Mouse (Mus musculus): ENCODE results near the gene E2f2. TPM values are rescaled to one million over a fixed set of nuclear protein-coding genes. Genes with fewer than 3 reads are reported as not detected.

The E2f2 gene
- total RNA-seq, 4 experiments from 2014 or later, result 2.6 to 3.6 (median 2.7) TPM

GRCm38 (mm10) chr4:136144927-136145292 is 27.3 kb upstream of the E2f2 start:
- DNase-seq, result no peak

- DNase-seq, result no peak
Measured at GRCm38 (mm10) chr4:136145362-136145885, 26.8 kb upstream of the E2f2 start.

GRCm38 (mm10) chr4:136145991-136146711 is 26.0 kb upstream of the E2f2 start:
- no peak for DNase-seq

- no peak for DNase-seq
Measured at GRCm38 (mm10) chr4:136146712-136147154, 25.5 kb upstream of the E2f2 start.

GRCm38 (mm10) chr4:136147436-136148135 is 24.6 kb upstream of the E2f2 start:
- peak; percentile 76 for DNase-seq

GRCm38 (mm10) chr4:136148342-136149044 is 23.7 kb upstream of the E2f2 start:
- no peak for DNase-seq

DNA sequence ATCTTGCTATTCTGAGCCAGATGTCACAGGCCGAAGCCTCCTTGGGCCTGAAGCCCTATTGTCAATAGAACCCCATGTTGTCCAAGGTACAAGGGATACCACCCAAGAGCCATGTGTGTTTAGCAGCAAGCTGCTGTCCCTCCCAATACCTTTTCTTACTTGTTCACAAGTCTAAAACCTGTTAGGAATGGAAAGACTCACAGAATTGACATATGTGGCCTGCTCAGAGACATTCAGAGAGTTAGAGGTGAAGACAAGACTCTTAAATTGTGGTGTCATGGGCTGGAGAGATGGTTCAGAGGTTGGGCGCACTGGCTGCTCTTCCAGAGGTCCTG is 23.2 kb upstream of the E2f2 start:
- DNase-seq, result no peak

- DNase-seq, result no peak
Measured at GRCm38 (mm10) chr4:136149734-136150133, 22.5 kb upstream of the E2f2 start.

DNA sequence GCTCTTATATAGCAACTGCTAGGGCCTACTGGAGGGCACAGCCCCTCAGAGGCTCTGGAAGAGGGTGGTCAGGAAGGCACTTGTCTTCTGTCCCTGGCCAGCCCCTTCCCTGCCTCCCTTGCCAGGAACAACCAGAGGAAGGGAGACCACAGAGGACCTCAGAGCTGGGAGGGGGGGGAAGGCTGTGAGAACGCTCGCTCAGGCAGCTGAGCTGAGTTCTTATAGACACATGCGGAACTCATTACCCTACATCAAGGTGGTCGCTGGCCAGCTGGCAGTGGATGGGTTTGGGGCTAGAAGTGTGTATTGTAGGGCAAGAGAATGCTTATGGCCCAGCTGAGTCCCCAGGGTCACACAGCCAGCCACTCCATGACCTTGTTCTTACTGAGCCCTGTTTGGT is 21.6 kb upstream of the E2f2 start:
- DNase-seq, result no peak

DNA sequence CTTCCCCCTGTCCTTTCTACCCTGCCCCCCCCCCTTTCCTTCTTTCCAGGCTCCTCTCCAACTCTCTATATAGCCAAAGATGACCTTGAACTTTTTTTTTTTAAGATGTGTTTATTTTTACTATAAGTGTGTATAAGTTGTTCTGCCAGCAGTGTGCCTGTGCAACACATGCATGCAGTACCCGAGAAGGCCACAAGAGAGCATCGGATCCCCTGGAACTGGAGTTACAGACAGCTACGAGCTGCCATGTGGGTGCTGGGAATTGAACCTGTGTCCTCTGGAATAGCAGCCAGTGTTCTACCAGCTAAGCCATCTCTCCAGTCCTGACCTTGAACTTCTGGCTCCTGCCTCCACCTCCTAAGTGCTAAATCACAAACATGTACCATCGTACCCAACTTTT is 19.4 kb upstream of the E2f2 start:
- DNase-seq, result no peak

GRCm38 (mm10) chr4:136154462-136154861 is 17.7 kb upstream of the E2f2 start:
- no peak for DNase-seq

GRCm38 (mm10) chr4:136158498-136158897 is 13.7 kb upstream of the E2f2 start:
- DNase-seq, result no peak

- no peak for DNase-seq
Measured at GRCm38 (mm10) chr4:136159802-136160397, 12.3 kb upstream of the E2f2 start.

DNA sequence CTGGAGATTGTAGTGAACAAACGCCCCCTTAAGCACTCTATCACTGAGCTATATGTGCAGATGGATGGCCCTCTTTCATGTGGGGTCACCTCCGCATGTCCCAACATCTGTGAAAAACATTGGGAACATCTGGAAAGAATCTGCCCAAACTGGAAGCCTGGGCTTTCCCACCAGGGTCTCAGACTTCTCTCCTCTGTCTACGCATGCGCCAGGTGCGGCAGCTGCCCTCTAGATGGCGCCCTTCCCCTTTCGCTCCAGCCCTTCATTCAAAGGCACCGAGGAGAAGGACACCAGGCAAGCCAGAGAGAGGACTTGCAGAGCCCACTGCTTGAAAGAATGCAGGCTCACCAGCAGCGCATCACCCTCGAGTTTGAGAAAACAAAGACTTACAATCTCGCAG is 8.7 kb upstream of the E2f2 start:
- DNase-seq, result peak; percentile 76

- no peak for DNase-seq
Measured at GRCm38 (mm10) chr4:136164981-136165380, 7.2 kb upstream of the E2f2 start.

- no peak for DNase-seq
Measured at GRCm38 (mm10) chr4:136167701-136168100, 4.5 kb upstream of the E2f2 start.

DNA sequence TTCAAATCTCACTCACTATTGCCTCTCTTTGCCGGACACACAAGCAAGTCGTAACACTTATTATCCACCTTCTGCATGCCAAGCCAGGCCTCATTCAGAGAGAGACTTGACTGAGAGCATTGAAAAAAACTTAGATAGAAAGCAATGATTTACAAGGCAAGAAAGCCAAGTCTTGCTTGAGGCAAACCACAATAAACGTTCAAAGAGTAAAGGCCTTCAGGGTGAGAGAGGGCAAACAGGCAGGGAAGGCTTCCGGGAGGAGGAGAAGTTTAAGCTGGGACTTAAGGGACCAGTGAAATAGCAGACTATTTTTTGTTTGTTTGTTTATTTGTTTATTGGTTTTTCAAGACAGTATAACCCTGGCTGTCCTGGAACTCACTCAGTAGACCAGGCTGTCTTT is 1.8 kb upstream of the E2f2 start:
- no peak for DNase-seq

DNA sequence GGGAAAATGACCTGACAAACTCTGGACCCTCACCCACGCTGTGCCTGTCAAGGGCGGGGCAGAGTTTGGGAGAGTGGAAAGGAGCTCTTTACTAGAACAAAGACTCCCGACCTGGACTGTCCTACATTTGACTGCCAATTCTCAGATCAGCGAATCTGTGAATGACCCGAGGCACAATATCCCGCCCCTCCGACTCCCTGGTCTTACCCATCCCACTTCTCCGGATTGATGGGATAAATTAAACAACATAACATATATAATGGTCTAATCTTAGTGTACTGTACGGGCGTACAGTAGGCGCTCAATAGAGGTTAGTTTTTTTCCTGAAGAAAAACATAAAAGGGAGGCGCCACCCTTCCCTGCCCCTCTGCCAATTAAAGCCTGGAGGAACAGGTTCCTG is 739 bp upstream of the E2f2 start:
- DNase-seq, result no peak

DNA sequence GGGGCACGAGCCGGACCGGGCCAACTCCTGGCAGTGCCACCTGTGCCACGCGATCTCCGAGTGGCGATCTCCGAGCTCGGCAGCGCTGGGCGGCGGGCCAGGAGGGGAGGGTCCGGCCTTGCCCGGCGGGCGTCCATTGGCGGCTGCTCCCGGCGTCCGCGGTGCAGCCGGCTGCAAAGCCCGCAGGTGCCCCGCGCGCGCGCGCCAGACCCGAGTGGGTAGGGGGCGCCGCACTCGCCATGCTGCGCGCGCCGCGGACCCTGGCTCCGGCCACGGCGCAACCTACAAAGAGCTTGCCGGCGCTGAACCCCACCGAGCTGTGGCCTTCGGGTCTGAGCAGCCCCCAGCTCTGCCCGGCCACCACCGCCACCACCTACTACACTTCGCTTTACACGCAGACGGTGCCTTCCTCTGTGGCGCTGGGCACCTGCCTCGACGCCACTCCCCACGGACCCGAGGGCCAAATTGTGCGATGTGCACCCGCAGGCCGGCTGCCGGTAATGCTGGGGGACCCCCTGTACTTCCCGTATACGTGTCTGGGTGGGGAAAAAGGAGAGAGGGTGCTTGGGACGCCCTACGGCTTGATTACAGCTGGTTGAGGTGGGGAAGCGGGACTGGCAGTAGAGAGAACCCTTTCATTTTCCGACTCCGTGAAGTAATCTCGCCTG is 482 bp downstream of the E2f2 start:
- peak; percentile 63 for DNase-seq

DNA sequence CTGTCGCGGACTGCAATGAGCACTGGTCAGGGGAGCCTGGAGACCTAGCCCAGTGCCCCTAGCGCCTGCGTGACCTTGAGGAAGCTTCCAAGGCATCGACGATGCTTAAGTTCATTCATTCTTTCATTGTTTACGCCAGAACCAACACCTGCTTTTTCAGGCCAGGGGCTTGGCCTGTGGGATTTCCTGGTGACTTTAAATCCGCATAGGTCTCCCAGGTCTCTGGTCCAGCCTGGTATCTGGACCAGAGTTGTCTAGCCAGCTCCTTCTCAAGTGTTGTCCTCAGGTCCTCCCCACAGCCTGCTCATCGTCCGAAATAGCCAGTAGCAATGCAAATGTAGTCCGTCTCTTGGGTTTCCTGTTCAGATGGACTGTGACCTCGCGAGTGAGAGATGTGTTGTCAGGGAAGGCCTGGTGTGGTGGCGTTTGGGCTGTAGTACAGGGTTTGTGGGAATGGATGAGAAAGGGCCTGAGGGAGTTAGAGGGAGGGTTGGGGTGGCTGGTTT is 1.1 kb downstream of the E2f2 start:
- no peak for DNase-seq

GRCm38 (mm10) chr4:136174216-136175193 is 2.3 kb downstream of the E2f2 start:
- no peak for DNase-seq

All from adrenal gland, adult 8-10 months (tissue).